Mouse (Mus musculus) cerebellum, adult 11-12 months (tissue): ENCODE measurements around the gene Dpp10.
A peak's percentile ranks its signal among the peaks of the same experiment; 100 is the strongest.

Experiments
- DNase-seq: peaks from one replicate; pipeline ENCODE4 v3.0.0; 2022

The Dpp10 gene

DNA sequence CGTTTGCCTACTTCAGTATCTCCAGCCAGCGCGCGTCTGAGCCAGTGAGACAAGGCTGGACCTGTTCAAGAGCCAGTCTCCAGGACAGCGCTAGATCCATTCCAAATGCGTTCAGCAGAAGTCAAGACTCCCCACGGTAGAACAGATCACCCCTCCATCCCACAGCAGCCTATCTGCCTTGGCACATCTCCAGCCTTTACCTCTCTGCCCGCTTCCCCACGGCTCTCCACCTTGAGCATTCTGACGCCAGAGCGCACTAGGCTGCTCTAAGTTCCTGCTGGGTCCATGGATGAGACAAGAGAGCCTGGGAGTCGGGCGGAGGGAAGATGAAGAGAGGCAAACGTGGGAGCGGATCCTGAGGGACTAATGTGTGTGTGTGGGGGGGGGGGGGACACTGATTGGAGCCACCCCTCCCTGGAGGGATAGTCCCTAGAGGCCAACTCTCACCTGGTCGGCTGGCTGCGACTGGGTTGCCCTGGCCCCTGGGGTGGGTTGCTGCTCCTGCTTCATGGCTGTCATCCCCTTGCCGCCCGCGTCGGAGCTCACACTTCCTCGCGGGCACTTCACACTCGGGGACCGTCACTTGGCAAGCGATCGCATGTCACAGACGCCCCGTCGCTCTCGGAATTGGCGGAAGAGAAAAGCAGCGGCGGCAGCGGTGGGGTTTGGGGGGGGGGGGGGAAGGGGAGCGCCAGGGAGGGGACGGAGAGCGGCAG lies at the start of gene Dpp10:
Dpp10 (minus strand) TSS at position 635 of the 716 bp plus-strand sequence.
- peak; percentile 63 for DNase-seq

- no peak for DNase-seq
Observed at GRCm38 (mm10) chr1:124048544-124048943, 3.2 kb upstream of the Dpp10 start.

- DNase-seq, result peak; percentile 70
Observed at GRCm38 (mm10) chr1:124045761-124046300, 472 bp upstream of the Dpp10 start.

GRCm38 (mm10) chr1:124044161-124044560 lies 1.2 kb downstream of the Dpp10 start:
- peak; percentile 37 for DNase-seq

- peak; percentile 24 for DNase-seq
Observed at GRCm38 (mm10) chr1:124043421-124043820, 1.9 kb downstream of the Dpp10 start.

DNA sequence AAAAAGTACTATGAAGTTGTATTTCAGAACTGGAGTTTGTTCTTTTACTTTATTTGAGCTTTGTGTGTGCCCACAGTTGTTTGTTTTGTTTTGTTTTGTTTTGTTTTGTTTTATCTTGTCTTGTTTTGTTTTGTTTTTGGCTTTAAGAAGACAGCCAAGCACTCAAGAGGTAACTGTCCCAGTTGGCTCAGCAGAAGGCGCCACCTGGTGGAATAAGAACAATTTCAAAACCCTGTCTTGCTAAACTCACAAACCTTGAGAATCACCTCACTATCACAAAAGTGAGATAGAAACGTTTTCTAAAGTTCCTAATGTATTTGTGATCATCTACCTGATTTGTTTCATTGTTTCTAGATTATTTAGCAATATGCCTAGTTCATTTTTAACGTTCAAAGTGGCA lies 3.8 kb downstream of the Dpp10 start:
- DNase-seq, result peak; percentile 37

GRCm38 (mm10) chr1:124035306-124035990 lies 9.9 kb downstream of the Dpp10 start:
- DNase-seq, result peak; percentile 21

DNA sequence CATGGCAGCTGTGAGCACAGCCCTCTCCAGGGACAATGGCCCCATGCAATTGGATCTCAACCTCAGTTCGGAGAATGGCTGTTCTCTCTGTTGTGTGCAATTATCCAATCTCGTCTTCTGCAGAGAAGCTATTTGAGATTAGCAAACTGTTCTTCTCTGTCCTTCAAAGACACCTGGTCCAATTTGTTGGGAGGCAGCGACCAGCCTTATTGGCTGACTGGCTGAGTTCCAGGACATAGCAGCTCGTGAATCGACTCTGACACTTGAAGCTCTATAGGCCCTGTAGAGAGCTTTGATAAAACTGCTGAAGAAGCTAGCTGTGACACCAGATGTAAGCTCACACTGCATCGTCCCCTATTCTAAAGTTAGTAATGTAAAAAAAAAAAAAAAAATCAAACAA lies 12.7 kb downstream of the Dpp10 start:
- DNase-seq, result peak; percentile 19

- DNase-seq, result no peak
Observed at GRCm38 (mm10) chr1:124031968-124032367, 13.4 kb downstream of the Dpp10 start.

- DNase-seq, result no peak
Observed at GRCm38 (mm10) chr1:124002797-124003196, 42.6 kb downstream of the Dpp10 start.

GRCm38 (mm10) chr1:123995780-123996179 lies 49.6 kb downstream of the Dpp10 start:
- DNase-seq, result no peak

DNA sequence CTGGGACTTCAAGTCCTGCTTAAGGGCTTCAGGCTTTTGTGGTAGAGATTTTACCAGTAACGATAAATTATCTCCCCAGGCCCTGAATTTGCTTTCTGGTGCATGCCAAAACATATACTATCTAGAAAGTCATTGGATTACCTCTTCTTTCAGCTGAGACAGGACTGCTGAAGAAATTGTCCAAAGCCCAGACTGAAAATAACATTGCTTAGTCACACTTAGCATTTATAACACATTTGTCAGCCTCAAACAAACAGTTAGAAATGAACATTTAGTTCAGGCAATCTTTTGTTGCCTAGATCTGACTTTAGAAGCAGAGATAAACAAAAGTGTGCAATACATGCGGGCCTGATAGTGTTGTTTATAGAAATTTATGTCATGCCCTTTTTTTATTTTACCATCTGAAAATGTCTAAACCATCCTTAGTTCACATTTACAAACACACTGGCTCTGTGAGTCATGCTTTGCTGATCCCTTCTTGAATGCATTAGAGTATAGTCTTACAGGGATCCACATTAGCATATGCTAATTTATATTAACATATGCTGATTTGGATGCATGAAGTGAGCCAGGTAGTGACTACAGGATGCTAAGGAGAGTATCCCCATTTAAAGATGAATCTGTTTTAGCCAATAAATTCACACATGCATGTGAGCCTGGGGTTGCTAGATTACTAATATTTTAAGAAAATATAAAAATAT lies 59.9 kb downstream of the Dpp10 start:
- DNase-seq, result no peak

- no peak for DNase-seq
Observed at GRCm38 (mm10) chr1:123978597-123978996, 66.8 kb downstream of the Dpp10 start.

DNA sequence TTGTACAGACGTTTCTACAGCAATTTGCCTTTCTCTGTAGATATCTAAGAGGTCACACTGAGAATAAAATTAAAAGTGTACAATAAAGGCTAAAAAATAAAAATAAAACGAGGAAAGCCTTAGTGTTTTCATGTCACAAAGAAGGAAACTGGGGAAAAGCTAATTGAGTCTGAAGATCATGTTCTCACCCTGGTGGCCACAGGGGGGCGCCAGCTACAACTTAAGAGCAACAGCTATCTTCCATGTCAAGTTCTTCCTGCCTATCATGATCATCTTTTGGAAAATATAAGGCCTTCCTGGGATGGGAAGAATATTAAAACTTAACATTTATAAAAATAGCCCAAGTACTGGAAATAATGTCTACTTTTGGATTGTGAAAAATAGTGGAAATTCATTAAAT lies 70.7 kb downstream of the Dpp10 start:
- DNase-seq, result peak; percentile 11

- no peak for DNase-seq
Observed at GRCm38 (mm10) chr1:123946149-123946548, 99.2 kb downstream of the Dpp10 start.

DNA sequence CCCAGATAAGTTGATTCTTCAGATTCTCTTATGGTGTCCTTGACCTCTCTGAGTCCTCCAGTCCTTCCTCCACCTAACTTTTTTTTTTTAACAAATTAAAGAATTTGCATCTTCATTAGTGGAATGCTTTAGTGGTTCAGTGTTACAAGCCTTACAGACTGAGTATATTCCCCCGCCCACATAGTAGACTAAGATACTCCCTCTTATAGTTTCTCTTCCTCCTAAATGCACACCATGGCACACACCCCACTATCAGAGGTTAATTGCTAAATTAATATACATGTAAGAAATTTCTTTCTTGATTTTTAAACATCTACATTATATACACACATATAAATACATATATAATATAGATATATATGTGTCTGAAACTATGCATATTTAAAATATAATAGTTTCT lies 104.5 kb downstream of the Dpp10 start:
- no peak for DNase-seq

DNA sequence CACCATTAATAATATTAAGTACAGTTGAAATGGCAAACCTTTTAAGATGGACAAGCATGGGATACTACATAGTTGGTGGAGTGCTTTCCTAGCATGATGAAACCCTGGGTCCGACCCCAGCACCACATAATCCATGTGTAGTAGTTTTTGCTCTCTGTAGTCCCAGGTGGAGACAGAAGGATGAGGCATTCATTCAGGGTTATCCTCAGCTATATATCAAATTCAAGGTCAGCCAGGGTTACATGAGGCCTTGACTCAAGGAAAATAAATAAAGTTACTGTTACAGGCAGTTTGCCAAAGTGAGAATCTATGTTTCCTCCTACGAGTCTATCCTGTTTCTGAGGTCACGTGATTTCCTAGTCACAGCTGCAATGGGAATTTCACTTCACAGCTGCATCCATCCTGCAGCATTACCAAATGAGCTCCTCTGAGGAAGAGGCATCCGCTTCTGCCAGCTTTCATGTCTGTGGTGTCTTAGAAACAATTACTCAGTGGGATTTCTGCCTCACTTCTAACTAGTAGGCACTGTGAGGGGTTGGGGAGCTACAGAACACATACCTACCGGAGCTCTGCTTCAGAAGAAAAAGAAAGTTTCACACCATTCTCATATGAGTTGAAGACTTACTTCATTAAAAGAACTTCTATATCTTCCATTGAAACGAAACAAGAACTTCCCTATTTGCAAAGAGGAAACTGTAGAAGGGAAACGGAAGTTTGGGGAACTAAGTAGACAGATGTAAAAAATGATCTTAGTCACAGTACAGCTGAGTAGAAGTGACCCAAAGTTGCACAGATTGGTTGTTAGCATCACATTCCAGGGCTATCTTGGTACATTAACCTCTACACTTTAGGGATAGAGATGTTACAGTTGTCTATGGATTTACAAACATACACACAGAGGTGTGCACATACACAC lies 111.3 kb downstream of the Dpp10 start:
- DNase-seq, result no peak

DNA sequence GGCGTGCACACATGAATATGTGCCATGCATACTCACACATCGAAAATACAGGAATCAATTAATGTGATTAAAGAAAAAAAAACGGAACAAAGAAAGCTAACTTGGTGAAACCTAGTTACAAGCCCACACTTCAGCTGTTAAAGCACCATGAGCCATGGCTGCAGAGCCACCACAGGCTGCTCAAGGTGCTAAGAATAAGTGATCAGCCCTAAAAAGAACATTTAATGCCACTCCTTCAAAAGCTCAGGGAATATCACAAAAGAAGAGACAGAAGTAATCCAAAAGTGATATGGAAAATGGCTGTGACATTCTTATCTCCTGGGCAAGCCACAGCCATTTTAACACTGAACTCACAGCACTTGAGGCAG lies 117.4 kb downstream of the Dpp10 start:
- no peak for DNase-seq

GRCm38 (mm10) chr1:123927278-123928002 lies 117.9 kb downstream of the Dpp10 start:
- peak; percentile 16 for DNase-seq

GRCm38 (mm10) chr1:123924905-123925304 lies 120.5 kb downstream of the Dpp10 start:
- DNase-seq, result no peak

- no peak for DNase-seq
Observed at GRCm38 (mm10) chr1:123923907-123924306, 121.5 kb downstream of the Dpp10 start.

- no peak for DNase-seq
Observed at GRCm38 (mm10) chr1:123919606-123920005, 125.8 kb downstream of the Dpp10 start.
